Mouse (Mus musculus): ENCODE data around the gene Nfatc2. TPM values are rescaled to one million over a fixed set of nuclear protein-coding genes. Genes with fewer than 3 reads are reported as not detected.

Gene Nfatc2
- polyA plus RNA-seq, 1 experiment from 2014 or later, result 1.7 TPM

- WGBS, result 80% methylated on average over 6 of the region's 6 CpGs
- H3K4me1 ChIP-seq (replicated peaks), result peaks cover 41% of the 10 kb centered on the region
- no peak for ATAC-seq
Observed at GRCm38 (mm10) chr2:168584857-168585256, 16.6 kb downstream of the Nfatc2 start.

DNA sequence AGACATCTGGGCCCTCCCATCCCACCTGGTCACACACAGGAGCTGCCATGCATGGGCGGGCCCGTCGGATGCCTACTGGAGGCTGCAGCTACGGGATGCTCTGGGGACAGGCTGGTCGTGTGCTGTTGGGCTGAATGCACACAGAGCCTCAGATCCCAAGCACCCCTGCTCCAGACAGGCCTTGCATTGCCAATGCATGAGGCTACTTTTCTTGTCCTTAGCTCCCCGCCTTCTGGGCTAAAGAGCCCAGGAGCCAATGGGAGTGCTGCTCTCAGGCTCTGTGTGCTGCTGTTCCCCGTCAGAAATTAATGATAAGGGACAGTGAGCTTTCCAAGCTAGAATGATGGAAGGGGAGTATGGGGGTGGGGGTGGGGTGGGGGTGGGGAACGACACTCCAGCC lies 17.0 kb downstream of the Nfatc2 start:
- Histone ChIP-seq H3K27ac (no peak overlapping the region), H3K9me3 (no peaks in the 10 kb centered on the region), H3K27me3 (peaks cover 13% of the 10 kb centered on the region), H3K4me2 (replicated peaks) (no peak overlapping the region), H3K4me1 (replicated peaks) (peaks cover 36% of the 10 kb centered on the region), H3K9ac (replicated peaks) (no peak overlapping the region), H3K36me3 (no peaks in the 10 kb centered on the region), H3K4me3 (replicated peaks) (no peak overlapping the region)
- ATAC-seq, result peak; percentile 43; the same call in 1 of the 2 replicates
- 58% methylated on average over 8 of the region's 8 CpGs for WGBS

More at GRCm38 (mm10) chr2:168584857-168585256, 16.6 kb downstream of the Nfatc2 start:
- H3K4me3 ChIP-seq (replicated peaks), result no peak overlapping the region
- H3K27me3 ChIP-seq, result peaks cover 14% of the 10 kb centered on the region
- H3K4me2 ChIP-seq (replicated peaks), result no peak overlapping the region
- H3K9me3 ChIP-seq, result no peaks in the 10 kb centered on the region
- H3K9ac ChIP-seq (replicated peaks), result no peak overlapping the region
- H3K27ac ChIP-seq, result no peak overlapping the region
- no peaks in the 10 kb centered on the region for H3K36me3 ChIP-seq

DNA sequence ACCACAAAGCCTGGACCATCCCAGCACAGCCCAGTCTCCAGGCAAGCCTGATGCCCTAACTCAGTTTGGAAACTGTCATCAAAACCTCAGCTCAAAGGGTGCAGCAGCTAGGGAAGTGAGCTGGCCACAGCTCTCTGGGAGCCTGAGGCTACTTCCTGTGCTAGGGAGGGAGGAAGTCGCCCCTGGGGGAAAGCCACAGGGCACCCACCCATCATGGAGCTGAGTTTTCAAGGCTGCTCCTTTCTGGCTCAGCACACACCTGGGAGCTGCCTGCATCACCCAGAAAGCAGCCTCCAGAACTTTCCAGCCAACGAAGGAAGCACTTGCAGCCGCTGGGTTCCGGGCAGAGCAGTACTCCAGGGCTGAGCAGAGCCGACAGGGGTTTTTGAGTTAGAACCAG lies 18.4 kb downstream of the Nfatc2 start:
- 90% methylated on average over 5 of the region's 5 CpGs for WGBS
- no peaks in the 10 kb centered on the region for H3K9me3 ChIP-seq
- peaks cover 25% of the 10 kb centered on the region for H3K4me1 ChIP-seq (replicated peaks)
- no peak overlapping the region for H3K4me3 ChIP-seq (replicated peaks)
- H3K27ac ChIP-seq, result no peak overlapping the region
- H3K9ac ChIP-seq (replicated peaks), result no peak overlapping the region
- ATAC-seq, result no peak
- no peaks in the 10 kb centered on the region for H3K36me3 ChIP-seq
- peaks cover 8% of the 10 kb centered on the region for H3K27me3 ChIP-seq
- H3K4me2 ChIP-seq (replicated peaks), result no peak overlapping the region

- Histone ChIP-seq H3K9ac (replicated peaks) (no peak overlapping the region), H3K27ac (no peak overlapping the region; the same call in 1 of the 2 replicates), H3K36me3 (no peaks in the 10 kb centered on the region), H3K4me3 (replicated peaks) (no peak overlapping the region), H3K9me3 (no peaks in the 10 kb centered on the region), H3K4me1 (replicated peaks) (peaks cover 30% of the 10 kb centered on the region), H3K4me2 (replicated peaks) (no peak overlapping the region), H3K27me3 (peaks cover 8% of the 10 kb centered on the region)
- 20% methylated on average over 6 of the region's 6 CpGs for WGBS
- ATAC-seq, result no peak
Observed at GRCm38 (mm10) chr2:168581207-168581854, 20.1 kb downstream of the Nfatc2 start.

DNA sequence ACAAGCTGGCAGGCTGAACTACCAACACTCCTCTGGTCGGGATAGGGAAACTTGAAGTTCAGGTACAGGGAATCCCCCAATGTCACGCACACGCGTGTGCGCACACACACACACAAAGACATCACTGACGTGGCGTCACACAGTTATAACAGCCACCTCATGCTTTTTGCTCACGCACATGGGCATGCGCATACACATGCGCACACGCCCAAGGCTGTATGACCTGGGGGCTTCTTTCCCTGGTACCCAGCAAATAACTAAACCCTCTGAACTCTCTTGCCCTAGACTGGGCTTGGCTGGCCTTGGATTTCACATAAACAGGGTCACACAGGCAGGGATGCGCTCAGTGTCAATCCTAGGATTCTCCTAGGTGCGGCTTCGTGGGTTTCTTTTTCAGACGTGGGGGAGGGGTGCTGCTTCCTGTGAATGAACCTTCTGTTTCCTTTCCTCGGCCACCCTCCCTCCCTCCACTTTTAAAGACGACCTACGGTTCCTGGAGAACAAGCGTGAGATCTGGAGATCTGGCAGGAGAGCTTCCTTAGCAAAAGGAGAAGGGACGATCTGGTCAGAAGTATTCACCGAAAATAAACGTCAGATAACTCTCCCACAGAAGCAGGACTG lies 21.1 kb downstream of the Nfatc2 start:
- 58% methylated on average over 22 of the region's 22 CpGs for WGBS
- no peak overlapping the region for H3K9ac ChIP-seq (replicated peaks)
- H3K4me3 ChIP-seq (replicated peaks), result no peak overlapping the region
- no peak overlapping the region for H3K27ac ChIP-seq
- peaks cover 8% of the 10 kb centered on the region for H3K27me3 ChIP-seq
- ATAC-seq, result no peak
- H3K4me1 ChIP-seq (replicated peaks), result peaks cover 30% of the 10 kb centered on the region
- no peaks in the 10 kb centered on the region for H3K9me3 ChIP-seq
- H3K36me3 ChIP-seq, result no peaks in the 10 kb centered on the region
- no peak overlapping the region for H3K4me2 ChIP-seq (replicated peaks)

DNA sequence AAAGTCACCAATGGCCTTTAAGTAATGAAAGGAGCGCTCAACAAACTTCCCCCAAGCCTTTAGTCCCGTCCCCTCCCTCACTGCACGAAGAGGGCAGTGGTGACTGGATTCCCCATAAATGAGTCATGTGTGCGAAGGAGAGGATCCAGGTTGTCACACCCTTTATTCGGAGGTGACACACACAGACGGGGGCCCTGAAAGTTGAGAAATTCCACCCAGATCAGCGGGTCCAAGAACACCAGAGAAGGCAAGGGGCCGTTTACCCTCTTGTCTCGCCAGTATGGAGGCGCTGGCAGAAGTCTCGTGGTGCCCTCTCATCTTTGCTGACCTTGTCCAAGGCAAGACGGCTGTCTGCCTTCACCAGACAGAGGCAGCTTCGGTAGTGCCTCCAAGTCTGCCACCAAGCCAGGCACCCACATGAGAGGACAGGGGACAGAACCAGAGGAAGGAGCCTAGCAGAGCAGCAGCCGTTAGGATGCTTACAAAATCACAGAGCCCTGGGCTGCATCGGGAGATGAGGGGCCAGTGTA lies 21.8 kb downstream of the Nfatc2 start:
- 85% methylated on average over 15 of the region's 15 CpGs for WGBS
- ATAC-seq, result no peak
- no peak overlapping the region for H3K9ac ChIP-seq (replicated peaks)

DNA sequence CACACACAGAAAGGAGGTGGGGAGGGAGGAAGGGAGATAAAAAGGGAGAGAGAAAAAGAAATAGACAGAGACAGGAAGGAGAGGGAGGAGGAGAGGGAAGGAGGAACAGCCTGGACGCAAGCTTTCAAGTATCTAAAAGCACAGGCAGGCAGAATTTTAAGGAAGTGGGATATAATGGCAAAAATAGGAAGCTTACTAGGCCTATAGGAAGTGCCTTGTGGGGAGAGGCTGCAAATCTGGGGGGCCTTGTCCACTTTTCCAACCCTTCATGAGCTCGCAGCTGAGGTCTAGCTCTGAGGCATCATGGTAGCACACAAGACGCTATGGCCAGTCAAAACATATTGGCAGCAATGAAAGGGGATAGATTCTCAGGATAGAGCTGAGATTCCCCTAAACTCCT lies 22.3 kb downstream of the Nfatc2 start:
- no peaks in the 10 kb centered on the region for H3K9me3 ChIP-seq
- H3K27ac ChIP-seq, result no peak overlapping the region
- peaks cover 21% of the 10 kb centered on the region for H3K4me1 ChIP-seq (replicated peaks)
- no peak overlapping the region for H3K4me2 ChIP-seq (replicated peaks)
- peaks cover 8% of the 10 kb centered on the region for H3K27me3 ChIP-seq
- H3K9ac ChIP-seq (replicated peaks), result no peak overlapping the region
- no peak for ATAC-seq
- no peaks in the 10 kb centered on the region for H3K36me3 ChIP-seq
- H3K4me3 ChIP-seq (replicated peaks), result no peak overlapping the region
- WGBS, result 85% methylated on average over 3 of the region's 3 CpGs

More for the DNA sequence above, 21.8 kb downstream of the Nfatc2 start:
- peaks cover 8% of the 10 kb centered on the region for H3K27me3 ChIP-seq
- H3K4me3 ChIP-seq (replicated peaks), result no peak overlapping the region
- H3K36me3 ChIP-seq, result no peaks in the 10 kb centered on the region
- peaks cover 27% of the 10 kb centered on the region for H3K4me1 ChIP-seq (replicated peaks)
- H3K9me3 ChIP-seq, result no peaks in the 10 kb centered on the region
- H3K27ac ChIP-seq, result no peak overlapping the region
- H3K4me2 ChIP-seq (replicated peaks), result no peak overlapping the region

- no peak for ATAC-seq
- 68% methylated on average over 9 of the region's 9 CpGs for WGBS
- Histone ChIP-seq H3K4me1 (replicated peaks) (peaks cover 21% of the 10 kb centered on the region), H3K36me3 (no peaks in the 10 kb centered on the region), H3K27me3 (peaks cover 8% of the 10 kb centered on the region), H3K9me3 (no peaks in the 10 kb centered on the region), H3K9ac (replicated peaks) (no peak overlapping the region), H3K27ac (no peak overlapping the region), H3K4me3 (replicated peaks) (no peak overlapping the region), H3K4me2 (replicated peaks) (no peak overlapping the region)
Observed at GRCm38 (mm10) chr2:168578132-168578531, 23.3 kb downstream of the Nfatc2 start.

GRCm38 (mm10) chr2:168577381-168577780 lies 24.1 kb downstream of the Nfatc2 start:
- no peak overlapping the region for H3K9ac ChIP-seq (replicated peaks)
- no peak overlapping the region for H3K4me2 ChIP-seq (replicated peaks)
- H3K27ac ChIP-seq, result no peak overlapping the region
- no peak overlapping the region for H3K4me3 ChIP-seq (replicated peaks)
- WGBS, result 76% methylated on average over 7 of the region's 7 CpGs
- H3K27me3 ChIP-seq, result peaks cover 8% of the 10 kb centered on the region
- H3K9me3 ChIP-seq, result no peaks in the 10 kb centered on the region
- H3K4me1 ChIP-seq (replicated peaks), result peaks cover 21% of the 10 kb centered on the region
- ATAC-seq, result no peak
- no peaks in the 10 kb centered on the region for H3K36me3 ChIP-seq

DNA sequence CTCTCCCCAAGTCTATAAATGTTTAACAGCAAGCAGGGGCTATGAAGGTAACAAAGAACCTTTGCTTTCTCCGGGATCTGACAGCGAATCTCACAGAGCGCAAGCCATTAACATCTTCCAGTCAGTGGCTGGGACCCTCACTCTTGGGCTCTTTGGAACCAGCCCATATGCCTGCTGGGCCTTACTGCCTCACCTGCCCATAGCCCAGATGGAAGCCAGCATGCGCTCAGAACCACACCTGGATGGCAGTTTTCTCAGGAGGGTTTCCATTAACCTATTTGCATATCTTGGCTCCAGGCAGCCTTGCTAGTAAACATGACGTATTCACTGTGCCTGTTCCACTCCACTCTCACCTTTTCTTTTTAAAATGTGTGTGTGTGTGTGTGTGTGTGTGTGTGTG lies 25.6 kb downstream of the Nfatc2 start:
- no peak overlapping the region for H3K4me2 ChIP-seq (replicated peaks)
- ATAC-seq, result no peak
- no peak overlapping the region for H3K27ac ChIP-seq
- no peak overlapping the region for H3K4me3 ChIP-seq (replicated peaks)
- H3K9ac ChIP-seq (replicated peaks), result no peak overlapping the region
- no peaks in the 10 kb centered on the region for H3K36me3 ChIP-seq
- H3K27me3 ChIP-seq, result peaks cover 8% of the 10 kb centered on the region
- peaks cover 14% of the 10 kb centered on the region for H3K4me1 ChIP-seq (replicated peaks)
- WGBS, result 80% methylated on average over 5 of the region's 5 CpGs
- H3K9me3 ChIP-seq, result no peaks in the 10 kb centered on the region

DNA sequence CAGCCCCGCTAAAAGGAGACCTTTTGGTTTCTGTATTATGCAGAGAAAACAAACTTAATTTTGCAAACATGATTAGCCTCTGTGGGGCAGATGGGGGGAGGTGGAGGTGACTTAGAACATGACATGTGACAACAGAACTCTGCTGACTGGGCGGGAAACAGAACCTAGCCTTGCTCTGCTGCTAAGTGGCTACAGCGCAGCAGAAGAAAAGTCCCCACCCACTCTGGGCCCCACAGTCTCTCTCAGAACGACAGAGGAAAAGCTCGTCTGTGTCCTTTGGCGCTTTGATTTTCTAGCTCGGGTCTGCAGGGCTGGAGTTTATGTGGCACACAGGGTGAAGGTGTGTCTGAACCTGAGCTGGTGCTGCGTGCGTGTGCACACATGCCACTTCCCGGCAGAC lies 26.5 kb downstream of the Nfatc2 start:
- 78% methylated on average over 10 of the region's 10 CpGs for WGBS
- H3K27ac ChIP-seq, result no peak overlapping the region
- peaks cover 5% of the 10 kb centered on the region; the same call in 1 of the 2 replicates for H3K4me1 ChIP-seq (replicated peaks)
- no peaks in the 10 kb centered on the region for H3K36me3 ChIP-seq
- no peak overlapping the region for H3K9ac ChIP-seq (replicated peaks)
- no peak for ATAC-seq
- no peaks in the 10 kb centered on the region for H3K9me3 ChIP-seq
- no peak overlapping the region for H3K4me3 ChIP-seq (replicated peaks)
- peaks cover 7% of the 10 kb centered on the region; the same call in 1 of the 2 replicates for H3K27me3 ChIP-seq
- H3K4me2 ChIP-seq (replicated peaks), result no peak overlapping the region

- 79% methylated on average over 3 of the region's 3 CpGs for WGBS
- Histone ChIP-seq H3K4me3 (replicated peaks) (no peak overlapping the region), H3K27ac (no peak overlapping the region), H3K9me3 (no peaks in the 10 kb centered on the region), H3K9ac (replicated peaks) (no peak overlapping the region), H3K27me3 (0 out of 2 replicates have a peak, but pooled peaks cover 2% of the 10 kb centered on the region), H3K4me1 (replicated peaks) (peaks cover 5% of the 10 kb centered on the region; the same call in 1 of the 2 replicates), H3K4me2 (replicated peaks) (no peak overlapping the region), H3K36me3 (no peaks in the 10 kb centered on the region)
- no peak for ATAC-seq
Observed at GRCm38 (mm10) chr2:168573866-168574265, 27.6 kb downstream of the Nfatc2 start.
